22 mouse cellular contexts compared by ENCODE assay signal in genomic region chr10:18946727-18947126, GRCm38 (mm10).
"Had no signal": no experiment of that assay in that cellular context is flagged by ENCODE, and none has a peak within 500 bp of the region (broad histone marks: within the 10 kb centered on the region; RNA-seq: fewer than 3 reads in every experiment).

No protein-coding gene starts in this region.

- H3K9ac ChIP-seq: liver, postnatal 0 days; lung, embryonic 15.5 days; neural tube, embryonic 13.5 days; neural tube, embryonic 15.5 days had no signal

- DNase-seq: liver, postnatal 0 days; lung, adult 2 months; lung, postnatal 14 days; lung, postnatal 36 days; midbrain, embryonic 14.5 days; retina, postnatal 1 day; right cerebral cortex, adult 18-20 months; right cerebral cortex, postnatal 25 days; right cerebral cortex, postnatal 4 days; spleen, adult 18-20 months; thymus, adult 18-20 months; thymus, postnatal 14 days; thymus, postnatal 36 days had no signal

- H3K4me1 ChIP-seq: lung, embryonic 15.5 days; neural tube, embryonic 13.5 days; neural tube, embryonic 15.5 days had no signal

- H3K27me3 ChIP-seq: lung, embryonic 15.5 days; megakaryocyte, embryonic 14.5 days; neural tube, embryonic 13.5 days; neural tube, embryonic 15.5 days had no signal

- H3K9me3 ChIP-seq: lung, embryonic 15.5 days; megakaryocyte, embryonic 14.5 days; neural tube, embryonic 13.5 days; neural tube, embryonic 15.5 days had no signal

- H3K36me3 ChIP-seq: lung, embryonic 15.5 days; neural tube, embryonic 13.5 days; neural tube, embryonic 15.5 days had no signal

- H3K4me2 ChIP-seq: lung, embryonic 15.5 days; midbrain, embryonic 11.5 days; neural tube, embryonic 13.5 days; neural tube, embryonic 15.5 days had no signal

- ATAC-seq: liver, postnatal 0 days; lung, postnatal 0 days; midbrain, embryonic 16.5 days had no signal

- H3K27ac ChIP-seq: lung, embryonic 15.5 days; macrophage; neural tube, embryonic 13.5 days; neural tube, embryonic 15.5 days had no signal

- H3K4me3 ChIP-seq: lung, embryonic 15.5 days; megakaryocyte, embryonic 14.5 days; myocyte; neural tube, embryonic 13.5 days; neural tube, embryonic 15.5 days had no signal
